Mouse (Mus musculus) cerebellum, postnatal 10 days (tissue): ENCODE results near the gene Adamts17.
A peak's percentile ranks its signal among the peaks of the same experiment; 100 is the strongest.

Experiments used
- DNase-seq, 2 experiments: peaks; one replicate each; pipeline ENCODE4 v3.0.0; 2021; ENCODE audit warnings: mixed read lengths in 2 of 2

The Adamts17 gene

GRCm38 (mm10) chr7:66935041-66935440, 95.5 kb downstream of the Adamts17 start:
- no peak for DNase-seq

GRCm38 (mm10) chr7:66936042-66936755, 96.7 kb downstream of the Adamts17 start:
- peak; percentile 58 to 67 for DNase-seq

GRCm38 (mm10) chr7:66936911-66937310, 97.4 kb downstream of the Adamts17 start:
- DNase-seq: no peak

- no peak for DNase-seq
Measured at GRCm38 (mm10) chr7:66938988-66939783, 99.7 kb downstream of the Adamts17 start.

GRCm38 (mm10) chr7:66940761-66941160, 101.2 kb downstream of the Adamts17 start:
- DNase-seq: no peak

GRCm38 (mm10) chr7:66949006-66949405, 109.5 kb downstream of the Adamts17 start:
- DNase-seq: no peak

- no peak for DNase-seq
Measured at GRCm38 (mm10) chr7:66952921-66953320, 113.4 kb downstream of the Adamts17 start.

- no peak for DNase-seq
Measured at GRCm38 (mm10) chr7:66954073-66954472, 114.5 kb downstream of the Adamts17 start.

- DNase-seq: no peak
Measured at GRCm38 (mm10) chr7:66954723-66955122, 115.2 kb downstream of the Adamts17 start.

GRCm38 (mm10) chr7:66955455-66955919, 116.0 kb downstream of the Adamts17 start:
- DNase-seq: peak; percentile 37 to 48

GRCm38 (mm10) chr7:66955978-66956377, 116.4 kb downstream of the Adamts17 start:
- DNase-seq: peak; percentile 89 to 92

GRCm38 (mm10) chr7:66957764-66958163, 118.2 kb downstream of the Adamts17 start:
- no peak for DNase-seq

- DNase-seq: no peak
Measured at GRCm38 (mm10) chr7:66960246-66961033, 120.9 kb downstream of the Adamts17 start.

- no peak for DNase-seq
Measured at GRCm38 (mm10) chr7:66962736-66963135, 123.2 kb downstream of the Adamts17 start.

GRCm38 (mm10) chr7:66963541-66963940, 124.0 kb downstream of the Adamts17 start:
- DNase-seq: no peak

GRCm38 (mm10) chr7:66966541-66967205, 127.1 kb downstream of the Adamts17 start:
- no peak for DNase-seq

GRCm38 (mm10) chr7:66967206-66967919, 127.8 kb downstream of the Adamts17 start:
- DNase-seq: no peak

- DNase-seq: no peak
Measured at GRCm38 (mm10) chr7:66968661-66969060, 129.1 kb downstream of the Adamts17 start.

- DNase-seq: no peak
Measured at GRCm38 (mm10) chr7:66969199-66969598, 129.7 kb downstream of the Adamts17 start.

- no peak for DNase-seq
Measured at GRCm38 (mm10) chr7:66970235-66970634, 130.7 kb downstream of the Adamts17 start.

GRCm38 (mm10) chr7:66970974-66971373, 131.4 kb downstream of the Adamts17 start:
- DNase-seq: no peak

- no peak for DNase-seq
Measured at GRCm38 (mm10) chr7:66974859-66975258, 135.3 kb downstream of the Adamts17 start.
